Mouse (Mus musculus) intestine, embryonic 14.5 days (tissue): ENCODE data around the gene Grm8. TPM values are rescaled to one million over a fixed set of nuclear protein-coding genes. Genes with fewer than 3 reads are reported as not detected.

Experiments
- ATAC-seq: fragments of 200-750 bp; cut with Nextera tagmentation; replicated peaks from 2 replicates; pipeline ENCODE4 v1.8.0; 2017; ENCODE audit warnings: low read depth, moderate number of reproducible peaks, moderate TSS enrichment, moderate library complexity; ENCODE audit not compliant: low FRiP score, low TSS enrichment
- DNase-seq: peaks from one replicate; pipeline ENCODE4 v3.0.0-alpha.2; 2018; ENCODE audit warnings: low spot score
- H3K27ac ChIP-seq: fragments of 300-500 bp; sonication (generic); 2 replicates; pipeline ENCODE4 v1.5.1; 2014; ENCODE audit warnings: low read depth, mild to moderate bottlenecking, control low read depth
- H3K27me3 ChIP-seq: fragments of 300-500 bp; sonication (generic); replicated peaks from 2 replicates; pipeline ENCODE4 v1.6.1; 2014; ENCODE audit warnings: low read length, control low read depth; ENCODE audit not compliant: control insufficient read depth, insufficient read depth
- H3K36me3 ChIP-seq: fragments of 300-500 bp; sonication (generic); 2 replicates; pipeline ENCODE4 v1.6.1; 2014; ENCODE audit warnings: low read length, control low read depth; ENCODE audit not compliant: control insufficient read depth, insufficient read depth
- H3K4me1 ChIP-seq: fragments of 300-500 bp; sonication (generic); replicated peaks from 2 replicates; pipeline ENCODE4 v1.6.1; 2014; ENCODE audit warnings: low read length, control low read depth, mixed read lengths; ENCODE audit not compliant: control insufficient read depth, insufficient read depth
- H3K4me2 ChIP-seq: fragments of 300-500 bp; sonication (generic); 2 replicates; pipeline ENCODE4 v1.6.1; 2014; ENCODE audit warnings: low read length
- H3K4me3 ChIP-seq: fragments of 300-500 bp; sonication (generic); 2 replicates; pipeline ENCODE4 v1.5.1; 2014; ENCODE audit warnings: low read depth, low read length, control low read depth, mixed read lengths
- H3K9ac ChIP-seq: fragments of 300-500 bp; sonication (generic); 2 replicates; pipeline ENCODE4 v1.6.1; 2014; ENCODE audit warnings: mild to moderate bottlenecking, low read length
- H3K9me3 ChIP-seq: fragments of 300-500 bp; sonication (generic); 2 replicates; pipeline ENCODE4 v1.6.1; 2016; ENCODE audit warnings: low read length, control low read depth; ENCODE audit not compliant: control insufficient read depth
- whole genome bisulfite sequencing: fragments of 180-500 bp; shearing (Covaris S2); extraction: QIAGEN DNeasy Blood & Tissue Kit; methylation state at CpG from one replicate; pipeline ENCODE4 v1.1.7; 2014; 5-methylcytosine and 5-hydroxymethylcytosine counted together
- polyA plus RNA-seq: library from polyadenylated mRNA; unstranded; fragments of >200 nt; fragmentation: Nextera tagmentation; extraction: Ambion mirVana; gene quantifications from 2 replicates; pipeline ENCODE4 v1.2.1, GENCODE M21; 2014

Grm8 gene
- polyA plus RNA-seq, 1 experiment from 2014 or later = 4.8 TPM

DNA sequence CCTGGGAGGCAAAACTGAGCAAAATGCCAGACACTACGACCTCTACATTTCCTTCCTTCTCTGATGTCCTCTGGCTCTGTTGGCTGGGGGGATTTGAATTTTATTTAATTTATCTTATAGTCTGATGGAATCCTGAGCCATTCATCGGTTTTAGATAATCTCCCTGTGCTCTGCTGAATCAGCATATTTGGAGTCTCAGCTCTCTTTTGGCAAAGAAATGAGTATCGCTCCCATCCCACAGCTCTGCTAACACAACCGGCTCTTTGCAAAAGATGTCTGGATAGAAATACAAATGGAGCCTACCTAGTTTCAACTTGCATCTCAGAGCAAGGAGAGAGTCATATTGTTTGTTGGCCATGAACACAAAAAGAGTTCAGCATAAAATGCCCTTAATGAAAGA is 388.5 kb downstream of the Grm8 start:
- Histone ChIP-seq H3K4me2 (no peak overlapping the region), H3K27me3 (no peaks in the 10 kb centered on the region), H3K4me3 (no peak overlapping the region), H3K27ac (no peak overlapping the region), H3K9ac (no peak overlapping the region), H3K9me3 (no peaks in the 10 kb centered on the region), H3K4me1 (no peaks in the 10 kb centered on the region), H3K36me3 (no peaks in the 10 kb centered on the region)
- ATAC-seq (no peak), DNase-seq (no peak)
- 66% methylated on average over 4 of the region's 4 CpGs for WGBS

DNA sequence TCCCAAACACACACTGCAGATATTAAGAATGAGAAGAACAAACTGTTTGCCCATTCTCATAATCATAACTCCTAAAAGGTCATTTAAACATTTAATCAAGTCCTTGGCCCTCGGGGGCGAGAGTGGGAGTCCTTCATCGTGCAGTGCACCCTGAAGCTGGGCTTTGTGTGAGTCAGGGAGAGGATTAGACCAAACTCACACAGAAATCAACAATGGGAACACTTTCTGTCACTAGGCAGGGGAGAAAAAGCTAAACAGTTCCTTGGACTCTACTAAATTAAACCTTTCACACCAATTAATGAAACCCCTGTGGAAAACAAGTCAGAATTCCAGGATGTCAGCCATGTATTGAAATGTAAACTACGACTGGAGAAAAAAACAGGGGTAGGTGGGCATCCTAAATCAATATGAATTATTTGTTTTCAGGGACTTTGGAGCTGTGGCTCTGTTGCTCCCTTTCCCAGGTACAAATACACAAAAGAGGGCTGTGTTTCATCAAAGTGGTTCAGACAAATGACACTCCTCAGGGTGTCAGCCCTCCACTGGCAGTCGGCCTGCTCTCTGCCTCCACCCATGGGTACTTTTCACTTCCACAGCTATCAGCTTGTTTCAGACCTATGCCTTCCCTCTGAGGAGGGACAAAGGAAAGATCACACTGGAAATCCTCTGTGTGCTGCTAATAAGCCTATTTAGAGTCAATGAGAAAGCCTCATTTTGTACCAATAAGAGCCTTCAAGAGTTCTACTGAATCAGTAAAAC is 389.1 kb downstream of the Grm8 start:
- Histone ChIP-seq H3K9ac (no peak overlapping the region), H3K27me3 (no peaks in the 10 kb centered on the region), H3K36me3 (no peaks in the 10 kb centered on the region), H3K4me3 (no peak overlapping the region), H3K27ac (no peak overlapping the region), H3K9me3 (no peaks in the 10 kb centered on the region), H3K4me2 (no peak overlapping the region), H3K4me1 (no peaks in the 10 kb centered on the region)
- 20% methylated on average over 5 of the region's 5 CpGs for WGBS
- ATAC-seq (no peak), DNase-seq (no peak)

DNA sequence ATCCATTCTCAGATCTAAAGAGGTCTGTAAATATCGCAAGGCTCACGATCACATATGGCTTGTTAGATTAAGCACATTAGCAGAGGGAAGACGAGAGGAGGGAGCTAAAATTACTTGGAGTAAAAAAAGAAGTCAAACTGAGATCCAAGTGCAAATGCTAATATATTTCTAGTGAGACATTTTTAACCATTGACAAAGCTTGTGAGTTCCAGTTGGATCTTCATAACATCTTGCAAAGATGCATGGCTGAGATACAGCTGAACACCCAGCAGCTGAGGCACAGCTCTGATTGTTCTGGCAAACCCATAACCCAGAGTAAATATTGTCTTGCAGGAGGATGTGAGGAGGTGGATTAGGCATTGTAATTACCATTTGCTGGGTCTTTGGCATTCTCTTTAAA is 445.6 kb downstream of the Grm8 start:
- no peaks in the 10 kb centered on the region for H3K36me3 ChIP-seq
- ATAC-seq = no peak
- no peak overlapping the region for H3K27ac ChIP-seq

DNA sequence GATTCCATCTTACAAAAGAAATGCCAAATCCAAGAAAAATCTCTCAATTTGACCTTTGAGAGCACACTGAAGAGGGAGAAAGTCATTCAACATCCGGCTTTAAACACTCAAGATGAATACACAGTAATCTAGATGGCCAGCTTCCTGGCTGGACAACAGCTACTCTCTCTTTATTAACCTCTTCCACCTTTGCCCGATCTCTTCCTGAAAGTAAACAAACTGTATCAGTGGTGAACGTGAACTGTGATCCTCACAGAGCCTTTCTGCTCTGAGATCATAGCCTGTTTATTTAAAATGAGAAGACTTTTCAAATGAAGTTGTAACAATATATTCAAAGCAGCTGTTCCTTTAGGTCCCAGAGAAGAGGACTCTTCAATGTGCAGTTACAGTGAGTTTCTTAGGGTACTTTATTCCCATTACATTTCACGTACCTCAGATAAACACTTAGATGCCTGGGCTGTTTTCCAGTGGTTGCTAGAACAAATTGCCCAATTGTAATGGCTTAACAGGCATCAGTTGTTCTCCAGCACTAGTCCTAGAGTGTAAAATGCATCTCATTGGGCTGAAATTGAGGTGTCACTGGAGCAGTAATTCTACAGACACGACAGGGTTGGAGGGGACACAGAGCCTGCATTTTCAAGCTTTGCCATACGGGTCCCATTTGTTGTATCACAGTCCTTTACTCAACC is 473.1 kb downstream of the Grm8 start:
- Histone ChIP-seq H3K4me1 (no peaks in the 10 kb centered on the region), H3K4me2 (no peak overlapping the region), H3K9ac (no peak overlapping the region), H3K27ac (no peak overlapping the region), H3K36me3 (no peaks in the 10 kb centered on the region), H3K4me3 (no peak overlapping the region), H3K9me3 (no peaks in the 10 kb centered on the region), H3K27me3 (no peaks in the 10 kb centered on the region)
- 38% methylated on average over 6 of the region's 6 CpGs for WGBS
- DNase-seq (no peak), ATAC-seq (no peak)

More for the DNA sequence above, 445.6 kb downstream of the Grm8 start:
- DNase-seq = no peak
- H3K27me3 ChIP-seq = no peaks in the 10 kb centered on the region
- H3K4me3 ChIP-seq = no peak overlapping the region
- H3K9me3 ChIP-seq = no peaks in the 10 kb centered on the region
- H3K9ac ChIP-seq = no peak overlapping the region
- 83% methylated on average over 3 of the region's 3 CpGs for WGBS
- no peak overlapping the region for H3K4me2 ChIP-seq
- no peaks in the 10 kb centered on the region for H3K4me1 ChIP-seq

DNA sequence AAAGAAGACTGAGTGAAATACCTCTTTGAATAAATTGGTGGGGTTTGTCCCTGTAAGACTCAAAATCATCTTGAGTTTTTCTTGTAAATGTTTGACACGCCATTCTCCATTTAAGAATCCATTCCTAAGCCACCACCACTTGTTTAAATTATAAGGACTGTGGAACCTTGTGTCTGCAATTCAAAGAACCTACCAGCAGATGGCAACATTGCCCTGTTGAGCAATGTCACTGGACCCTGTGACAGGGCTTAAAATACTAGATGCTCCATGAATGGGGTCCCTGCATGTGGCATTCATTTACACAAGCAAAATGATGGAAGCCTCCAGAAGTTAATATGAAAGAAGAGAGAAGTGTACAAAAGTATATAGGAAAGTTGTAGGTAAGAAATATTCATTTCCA is 477.5 kb downstream of the Grm8 start:
- H3K4me2 ChIP-seq = no peak overlapping the region
- H3K27ac ChIP-seq = no peak overlapping the region
- no peak overlapping the region for H3K9ac ChIP-seq
- no peaks in the 10 kb centered on the region for H3K27me3 ChIP-seq
- 0 out of 2 replicates have a peak, but pooled peaks have one; percentile 19 for ATAC-seq
- no peaks in the 10 kb centered on the region for H3K4me1 ChIP-seq
- DNase-seq = peak; percentile 55
- H3K36me3 ChIP-seq = no peaks in the 10 kb centered on the region
- 61% methylated on average over 1 of the region's 1 CpGs for WGBS
- H3K4me3 ChIP-seq = no peak overlapping the region
- no peaks in the 10 kb centered on the region for H3K9me3 ChIP-seq

DNA sequence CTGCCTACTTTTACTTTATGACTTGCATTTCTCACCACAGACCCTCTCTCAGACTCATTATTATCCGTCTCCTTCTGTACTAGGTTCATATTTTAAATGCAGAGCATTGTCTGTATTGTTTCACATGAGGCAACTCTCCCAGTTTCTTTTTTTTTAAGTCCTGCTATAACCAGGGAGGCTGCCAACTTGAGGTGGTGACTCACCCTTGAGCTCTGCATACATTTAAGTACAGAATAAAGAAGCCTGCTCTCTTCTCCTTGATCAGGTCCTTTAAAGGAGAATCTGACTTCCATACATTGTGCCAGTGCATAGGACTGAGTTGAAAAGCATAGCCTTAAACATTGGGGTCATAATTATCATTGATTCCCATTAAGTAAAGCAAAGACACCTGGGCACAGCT is 488.5 kb downstream of the Grm8 start:
- Histone ChIP-seq H3K9ac (no peak overlapping the region), H3K9me3 (no peaks in the 10 kb centered on the region), H3K4me1 (no peaks in the 10 kb centered on the region), H3K27me3 (no peaks in the 10 kb centered on the region), H3K4me3 (no peak overlapping the region), H3K36me3 (no peaks in the 10 kb centered on the region), H3K27ac (no peak overlapping the region), H3K4me2 (no peak overlapping the region)
- DNase-seq (no peak), ATAC-seq (no peak)
- WGBS = 61% methylated on average over 1 of the region's 1 CpGs

DNA sequence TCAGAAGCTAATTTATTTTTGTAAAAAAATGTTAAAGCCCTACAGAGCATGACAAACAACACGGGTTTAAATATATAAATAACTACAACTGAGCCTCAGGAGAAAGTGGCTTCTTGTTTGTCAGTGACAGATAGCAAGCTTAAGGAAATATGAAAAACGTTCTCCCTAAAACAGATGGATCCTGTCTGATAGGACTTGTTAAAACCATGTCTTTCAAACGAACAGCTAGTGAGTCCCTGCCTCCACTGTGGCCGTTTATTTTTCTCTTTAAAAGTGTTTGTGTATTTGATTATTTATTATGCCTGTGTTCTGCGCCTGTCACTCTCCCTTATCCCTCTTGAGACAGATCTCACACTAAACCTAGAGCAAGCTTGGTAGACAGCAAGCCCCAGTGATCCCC is 489.9 kb downstream of the Grm8 start:
- no peak overlapping the region for H3K9ac ChIP-seq
- H3K27ac ChIP-seq = no peak overlapping the region
- H3K9me3 ChIP-seq = no peaks in the 10 kb centered on the region
- no peaks in the 10 kb centered on the region for H3K27me3 ChIP-seq
- DNase-seq (no peak), ATAC-seq (no peak)
- H3K36me3 ChIP-seq = no peaks in the 10 kb centered on the region
- H3K4me2 ChIP-seq = no peak overlapping the region
- H3K4me1 ChIP-seq = no peaks in the 10 kb centered on the region
- 55% methylated on average over 5 of the region's 5 CpGs for WGBS
- H3K4me3 ChIP-seq = no peak overlapping the region

DNA sequence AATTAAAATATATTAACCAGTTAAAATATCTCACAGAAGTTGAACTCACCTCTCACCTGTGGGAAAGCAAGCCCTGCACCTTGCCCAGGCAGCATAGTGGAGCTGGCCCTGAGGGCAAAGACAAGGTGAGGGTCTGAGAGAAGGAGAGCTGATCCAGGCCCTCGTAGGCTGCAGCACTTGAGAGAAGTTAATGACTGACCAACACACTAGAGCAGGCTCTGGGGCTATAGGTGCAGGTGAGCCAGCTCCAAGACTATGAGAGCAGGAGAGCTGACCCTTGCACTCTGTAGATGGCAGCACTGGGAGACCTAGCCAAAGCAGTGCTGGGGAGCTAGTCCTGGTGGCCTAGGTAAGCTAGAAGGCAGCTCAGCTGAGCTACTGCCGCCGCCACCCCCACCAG is 499.1 kb downstream of the Grm8 start:
- H3K27me3 ChIP-seq = no peaks in the 10 kb centered on the region
- H3K9ac ChIP-seq = no peak overlapping the region
- H3K4me2 ChIP-seq = no peak overlapping the region
- H3K4me1 ChIP-seq = no peaks in the 10 kb centered on the region
- no peak overlapping the region for H3K4me3 ChIP-seq
- DNase-seq = no peak
- WGBS = 60% methylated on average over 3 of the region's 3 CpGs
- H3K9me3 ChIP-seq = no peaks in the 10 kb centered on the region
- ATAC-seq = no peak
- H3K36me3 ChIP-seq = no peaks in the 10 kb centered on the region
- H3K27ac ChIP-seq = no peak overlapping the region

DNA sequence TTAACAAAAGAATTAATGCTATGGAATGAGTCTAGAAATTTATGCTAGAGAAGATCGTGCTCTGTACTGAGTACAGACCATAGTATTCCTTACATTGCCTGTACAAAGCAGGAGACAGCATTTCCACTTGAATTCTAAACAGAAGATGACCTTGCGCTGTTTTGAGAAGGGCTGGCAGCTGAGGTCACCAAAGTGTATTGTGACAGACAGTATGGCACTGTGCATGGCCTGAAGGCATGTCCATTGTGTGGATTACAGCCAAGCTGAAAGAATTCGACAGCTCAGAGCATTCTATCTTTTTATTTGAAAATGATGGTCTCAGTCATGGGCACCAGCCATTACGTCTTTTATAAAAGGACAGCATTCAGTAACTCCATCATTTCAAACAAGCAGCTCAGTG is 517.5 kb downstream of the Grm8 start:
- Histone ChIP-seq H3K4me2 (no peak overlapping the region), H3K4me3 (no peak overlapping the region), H3K4me1 (no peaks in the 10 kb centered on the region), H3K36me3 (no peaks in the 10 kb centered on the region), H3K27ac (no peak overlapping the region), H3K9ac (no peak overlapping the region), H3K9me3 (no peaks in the 10 kb centered on the region), H3K27me3 (no peaks in the 10 kb centered on the region)
- DNase-seq (no peak), ATAC-seq (no peak)
- 75% methylated on average over 4 of the region's 4 CpGs for WGBS
